Mouse (Mus musculus): ENCODE results near the gene Zswim4. TPM values are rescaled to one million over a fixed set of nuclear protein-coding genes. Genes with fewer than 3 reads are reported as not detected.
A peak's percentile ranks its signal among the peaks of the same experiment; 100 is the strongest.

Gene Zswim4
- polyA plus RNA-seq, 1 experiment from 2014 or later = 39.1 TPM

DNA sequence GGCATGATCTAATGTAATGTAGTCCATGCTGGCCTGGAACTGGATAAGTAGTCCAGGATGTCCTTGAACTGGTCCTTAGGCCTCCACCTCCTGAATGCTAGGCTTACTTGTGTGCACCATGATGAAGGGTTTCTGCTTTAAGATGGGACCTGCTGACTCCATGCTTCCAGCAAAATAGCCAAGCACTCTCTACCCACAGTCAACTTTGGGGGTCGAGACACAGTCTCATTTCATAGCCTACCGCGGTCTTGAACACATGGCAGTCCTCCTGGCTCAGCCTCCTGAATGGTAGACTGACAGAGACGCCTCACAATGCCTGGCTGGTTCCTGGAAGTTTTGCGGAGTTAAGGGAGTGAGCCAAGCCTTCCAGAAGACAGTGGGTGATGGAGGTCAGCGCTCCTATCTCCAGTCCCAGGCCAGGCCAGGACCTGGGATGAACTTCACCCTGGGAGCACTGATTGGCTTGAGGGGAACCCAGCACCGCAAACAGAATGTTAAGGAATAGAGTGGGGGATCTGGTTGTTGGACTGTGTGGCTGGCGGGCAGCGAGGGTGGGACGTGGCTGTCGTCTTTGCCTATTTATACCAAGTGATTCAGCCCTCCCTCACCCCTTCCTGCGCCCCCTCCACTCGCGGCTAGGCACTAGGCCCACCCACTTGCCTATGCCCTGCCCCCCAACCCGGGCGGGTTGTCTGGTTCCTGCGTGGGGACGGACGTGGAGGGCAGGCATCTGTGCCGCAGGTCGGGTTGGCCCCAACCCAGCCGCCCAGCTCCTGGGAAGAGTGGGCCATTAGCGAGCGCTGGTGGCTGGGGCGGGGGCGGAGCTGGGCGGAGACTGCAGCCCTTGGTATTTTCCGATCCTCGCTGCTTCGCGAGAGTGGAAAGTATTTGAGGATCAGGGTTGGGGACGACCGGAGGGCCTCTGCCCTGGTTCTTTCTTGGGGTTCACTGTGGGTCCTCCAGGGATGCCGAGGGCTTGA is 33.6 kb downstream of the Zswim4 start:
- H3K4me1 ChIP-seq (replicated peaks) = peaks cover 62% of the 10 kb centered on the region
- H3K27ac ChIP-seq = peak overlapping the region; percentile 81
- peak overlapping the region; percentile 37 for H3K4me3 ChIP-seq
- ATAC-seq (ENCODE audit: low FRiP score) = peak; percentile 37
- H3K9me3 ChIP-seq = no peaks in the 10 kb centered on the region
- peaks cover 44% of the 10 kb centered on the region for H3K27me3 ChIP-seq
- peak overlapping the region; percentile 67 for H3K4me2 ChIP-seq
- 11% methylated on average over 34 of the region's 34 CpGs for WGBS
- peak overlapping the region; percentile 68 for H3K9ac ChIP-seq
- no peaks in the 10 kb centered on the region for H3K36me3 ChIP-seq

DNA sequence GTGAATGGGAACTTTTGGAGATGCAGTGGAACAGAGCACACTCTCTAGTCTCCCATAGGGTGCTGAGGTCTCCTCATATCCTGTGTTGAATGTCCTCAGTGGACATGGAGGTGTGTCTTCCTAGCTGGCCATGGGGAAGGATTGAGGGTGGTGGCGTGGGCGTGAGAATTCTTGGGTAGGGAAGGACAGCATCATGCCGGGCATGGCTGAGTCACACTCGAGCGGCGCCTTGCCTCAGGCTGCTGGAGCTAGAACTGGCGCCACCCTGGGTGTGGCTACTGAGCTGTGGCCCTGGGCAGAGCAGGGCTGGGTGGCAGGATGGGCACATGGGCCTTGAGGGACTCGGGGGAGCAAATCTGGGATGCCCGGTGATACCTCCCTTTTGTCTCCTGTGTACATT is 34.4 kb downstream of the Zswim4 start:
- 0 out of 2 replicates have a peak overlapping the region, but pooled peaks have one; percentile 44 for H3K4me3 ChIP-seq
- H3K9me3 ChIP-seq = no peaks in the 10 kb centered on the region
- H3K36me3 ChIP-seq = no peaks in the 10 kb centered on the region
- peak overlapping the region; percentile 43; the same call in 1 of the 2 replicates for H3K9ac ChIP-seq
- peak overlapping the region; percentile 81; the same call in 1 of the 2 replicates for H3K27ac ChIP-seq
- peak overlapping the region; percentile 67 for H3K4me2 ChIP-seq
- 90% methylated on average over 9 of the region's 9 CpGs for WGBS
- peaks cover 44% of the 10 kb centered on the region for H3K27me3 ChIP-seq
- H3K4me1 ChIP-seq (replicated peaks) = peaks cover 62% of the 10 kb centered on the region
- ATAC-seq (ENCODE audit: low FRiP score) = no peak

DNA sequence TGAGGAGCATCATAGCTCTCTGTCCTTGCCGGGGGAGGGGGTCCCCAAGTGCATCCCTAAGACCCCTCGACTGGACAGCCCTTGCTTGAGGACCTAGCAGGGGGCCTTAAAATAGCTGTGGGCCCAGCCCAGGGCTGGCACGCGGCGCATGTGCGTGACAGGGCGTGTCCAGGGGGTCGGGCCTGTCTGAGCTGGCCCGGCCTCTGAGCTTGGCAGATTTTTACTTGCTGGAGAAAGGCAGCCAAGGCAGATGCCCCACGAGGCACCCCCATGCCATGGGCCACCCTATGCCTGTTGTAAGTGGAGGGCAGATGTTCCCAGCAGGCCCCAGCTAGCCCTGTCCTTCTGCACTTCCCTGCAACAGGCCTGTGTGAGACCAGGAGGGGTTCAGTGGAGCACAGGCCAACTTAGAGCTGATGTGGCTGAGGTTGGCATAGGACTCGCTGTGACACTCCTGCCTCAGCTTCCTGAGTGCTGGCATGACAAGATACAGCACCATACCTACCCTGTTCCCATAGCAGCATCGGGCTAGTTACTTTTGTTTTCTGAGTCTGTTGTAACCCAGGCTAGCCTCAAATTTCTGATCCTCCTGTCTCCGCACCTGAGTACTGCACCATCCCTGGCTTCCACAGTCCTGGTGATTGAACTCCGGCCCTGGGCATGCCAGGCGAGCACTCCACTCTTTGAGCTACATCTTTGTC is 35.2 kb downstream of the Zswim4 start:
- Histone ChIP-seq H3K4me3 (peak overlapping the region; percentile 44), H3K27me3 (peaks cover 44% of the 10 kb centered on the region), H3K4me2 (peak overlapping the region; percentile 67), H3K9ac (peak overlapping the region; percentile 71), H3K9me3 (no peaks in the 10 kb centered on the region), H3K27ac (peak overlapping the region; percentile 72), H3K4me1 (replicated peaks) (peaks cover 66% of the 10 kb centered on the region), H3K36me3 (no peaks in the 10 kb centered on the region)
- no peak for ATAC-seq (ENCODE audit: low FRiP score)
- WGBS = 69% methylated on average over 15 of the region's 15 CpGs

DNA sequence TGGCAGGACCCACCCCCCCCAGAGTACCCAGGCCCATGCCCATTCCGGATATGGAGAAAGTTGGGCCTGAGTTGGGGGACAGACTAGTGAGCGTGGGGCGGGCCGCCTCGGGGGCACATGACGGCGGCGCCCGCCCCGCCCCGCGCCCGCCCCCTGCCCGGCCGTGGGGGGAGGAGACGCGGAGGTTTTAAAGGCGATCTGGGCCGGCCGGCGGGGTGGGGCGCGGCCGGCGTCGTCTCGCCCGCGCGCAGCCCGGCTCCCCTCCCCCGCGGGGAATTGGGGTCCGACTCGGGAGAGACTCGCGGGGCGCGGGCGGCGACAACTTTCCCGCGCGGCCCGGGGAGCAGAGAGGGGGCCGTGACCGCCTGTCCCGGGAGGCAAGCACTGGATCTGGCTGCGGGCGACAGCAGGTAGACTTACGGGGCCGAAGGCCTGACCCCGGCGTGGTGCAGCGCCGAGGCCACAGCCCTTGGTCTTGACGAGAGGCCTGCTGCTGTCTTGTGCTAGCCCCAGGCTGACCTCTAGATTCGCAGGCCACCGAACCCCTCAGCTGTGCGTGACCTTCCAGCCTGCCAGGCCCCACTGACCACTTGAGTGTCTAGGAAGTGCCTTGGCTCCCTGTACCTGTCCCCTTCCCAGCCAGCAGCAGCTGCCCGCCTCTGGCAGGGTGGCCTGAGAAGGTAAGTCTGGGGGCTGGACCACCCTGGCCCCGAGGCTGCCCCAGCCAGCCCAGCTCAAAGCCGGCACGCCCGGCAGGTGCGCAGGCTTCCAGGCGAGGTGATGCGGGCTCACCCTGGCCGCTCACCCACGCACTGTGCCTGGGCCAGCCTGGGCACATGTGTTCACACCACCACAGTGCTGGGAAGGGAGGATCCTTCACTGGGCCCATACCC is 36.0 kb downstream of the Zswim4 start:
- Histone ChIP-seq H3K4me1 (replicated peaks) (peaks cover 66% of the 10 kb centered on the region), H3K4me2 (peak overlapping the region; percentile 67), H3K27me3 (peaks cover 44% of the 10 kb centered on the region), H3K4me3 (peak overlapping the region; percentile 44), H3K9me3 (no peaks in the 10 kb centered on the region), H3K36me3 (no peaks in the 10 kb centered on the region), H3K9ac (peak overlapping the region; percentile 71), H3K27ac (peak overlapping the region; percentile 72)
- 0 out of 2 replicates have a peak, but pooled peaks have one; percentile 4 for ATAC-seq (ENCODE audit: low FRiP score)
- WGBS = 9% methylated on average over 48 of the region's 70 CpGs

DNA sequence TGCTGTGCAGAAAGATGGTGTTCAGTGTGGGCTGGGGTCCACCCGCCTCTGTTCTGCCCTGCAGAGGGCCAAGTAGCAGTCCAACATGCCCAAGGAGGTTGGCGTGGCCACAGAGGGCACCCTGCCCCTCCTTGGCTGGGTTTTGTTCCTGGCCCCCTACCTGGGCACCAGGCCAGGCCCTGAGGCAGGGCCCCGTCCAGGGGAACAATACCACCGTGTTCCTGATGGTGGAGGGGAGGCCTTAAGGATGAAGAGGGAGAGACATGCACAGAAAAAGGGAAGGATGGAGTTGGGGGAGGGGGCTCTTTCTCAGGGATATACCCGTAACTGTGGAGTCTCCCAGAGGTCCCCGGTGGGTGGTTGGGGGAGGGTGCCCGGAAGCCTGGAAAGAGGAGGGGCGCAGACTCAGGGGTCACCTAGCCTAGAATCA is 36.7 kb downstream of the Zswim4 start:
- no peak for ATAC-seq (ENCODE audit: low FRiP score)
- Histone ChIP-seq H3K4me3 (peak overlapping the region; percentile 44; the same call in 1 of the 2 replicates), H3K36me3 (no peaks in the 10 kb centered on the region), H3K4me2 (peak overlapping the region; percentile 67), H3K4me1 (replicated peaks) (peaks cover 66% of the 10 kb centered on the region), H3K27me3 (peaks cover 44% of the 10 kb centered on the region), H3K9me3 (no peaks in the 10 kb centered on the region), H3K9ac (peak overlapping the region; percentile 71; the same call in 1 of the 2 replicates), H3K27ac (peak overlapping the region; percentile 72)
- WGBS = 29% methylated on average over 8 of the region's 8 CpGs

DNA sequence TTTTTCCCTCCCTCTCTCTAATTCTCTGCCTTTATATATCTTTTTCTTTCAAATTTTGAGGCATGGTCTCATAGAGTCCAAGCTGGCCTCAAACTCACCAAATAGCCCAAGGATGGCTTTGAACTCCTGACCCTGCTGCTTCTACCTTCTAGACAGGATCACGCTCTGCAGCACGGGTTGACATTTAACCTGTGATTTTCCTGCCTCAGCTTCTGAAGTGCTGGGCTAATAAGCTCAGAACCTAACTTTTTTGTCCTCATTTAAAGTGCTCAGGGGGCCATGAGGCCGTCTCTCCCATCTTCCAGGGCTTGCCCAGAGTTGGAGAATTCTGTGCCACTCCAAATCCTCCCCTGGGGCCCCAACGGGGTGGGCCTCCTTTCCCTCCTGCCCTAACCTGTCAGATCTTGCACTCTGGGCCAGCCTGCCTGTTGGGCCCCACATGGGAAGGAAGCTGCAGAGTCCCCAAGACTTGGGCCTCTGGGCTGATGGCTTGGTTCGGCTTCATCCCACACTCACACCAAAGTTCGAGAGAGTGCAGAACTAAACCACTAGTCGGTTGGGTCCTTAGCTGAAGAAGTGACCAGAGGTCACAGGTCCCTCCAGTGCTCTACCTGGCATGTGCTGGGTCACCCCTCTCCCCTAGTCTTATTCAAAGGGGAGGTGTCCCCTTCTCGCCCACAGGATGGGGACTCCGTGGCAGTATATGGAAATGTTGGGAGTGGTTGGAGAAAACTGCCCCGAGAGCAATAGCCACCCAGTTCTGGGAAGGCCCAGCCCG is 37.3 kb downstream of the Zswim4 start:
- H3K9me3 ChIP-seq = no peaks in the 10 kb centered on the region
- H3K27ac ChIP-seq = peak overlapping the region; percentile 89
- H3K9ac ChIP-seq = no peak overlapping the region; the same call in 1 of the 2 replicates
- no peak for ATAC-seq (ENCODE audit: low FRiP score)
- H3K36me3 ChIP-seq = no peaks in the 10 kb centered on the region
- H3K4me2 ChIP-seq = peak overlapping the region; percentile 67; the same call in 1 of the 2 replicates
- H3K27me3 ChIP-seq = peaks cover 44% of the 10 kb centered on the region
- peaks cover 66% of the 10 kb centered on the region for H3K4me1 ChIP-seq (replicated peaks)
- H3K4me3 ChIP-seq = no peak overlapping the region
- 64% methylated on average over 11 of the region's 11 CpGs for WGBS

DNA sequence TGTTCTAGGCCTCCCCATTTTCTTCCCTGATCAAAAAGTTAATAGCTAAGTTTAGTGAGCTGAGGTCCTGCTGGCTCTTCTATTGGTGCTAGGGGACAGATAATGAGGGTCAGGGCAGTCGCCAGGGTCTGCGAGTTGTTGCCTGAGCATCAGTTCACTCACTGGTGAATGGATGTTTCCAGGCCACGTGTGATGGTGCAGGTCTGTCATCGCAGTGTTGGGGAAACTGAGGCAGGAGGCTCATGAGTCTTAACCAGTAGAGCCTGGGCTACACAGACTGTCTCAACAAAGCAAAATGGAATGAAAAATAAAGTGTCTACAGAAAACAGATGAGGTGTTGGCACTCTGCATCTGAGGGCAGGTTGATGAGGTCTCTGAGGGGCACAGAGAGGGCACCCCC is 38.0 kb downstream of the Zswim4 start:
- no peak for ATAC-seq (ENCODE audit: low FRiP score)
- H3K27ac ChIP-seq = peak overlapping the region; percentile 89
- H3K4me3 ChIP-seq = no peak overlapping the region
- H3K27me3 ChIP-seq = peaks cover 42% of the 10 kb centered on the region
- no peaks in the 10 kb centered on the region for H3K36me3 ChIP-seq
- H3K9ac ChIP-seq = no peak overlapping the region
- H3K4me1 ChIP-seq (replicated peaks) = peaks cover 62% of the 10 kb centered on the region
- H3K9me3 ChIP-seq = no peaks in the 10 kb centered on the region
- H3K4me2 ChIP-seq = peak overlapping the region; percentile 68; the same call in 1 of the 2 replicates
- WGBS = 22% methylated on average over 4 of the region's 4 CpGs

DNA sequence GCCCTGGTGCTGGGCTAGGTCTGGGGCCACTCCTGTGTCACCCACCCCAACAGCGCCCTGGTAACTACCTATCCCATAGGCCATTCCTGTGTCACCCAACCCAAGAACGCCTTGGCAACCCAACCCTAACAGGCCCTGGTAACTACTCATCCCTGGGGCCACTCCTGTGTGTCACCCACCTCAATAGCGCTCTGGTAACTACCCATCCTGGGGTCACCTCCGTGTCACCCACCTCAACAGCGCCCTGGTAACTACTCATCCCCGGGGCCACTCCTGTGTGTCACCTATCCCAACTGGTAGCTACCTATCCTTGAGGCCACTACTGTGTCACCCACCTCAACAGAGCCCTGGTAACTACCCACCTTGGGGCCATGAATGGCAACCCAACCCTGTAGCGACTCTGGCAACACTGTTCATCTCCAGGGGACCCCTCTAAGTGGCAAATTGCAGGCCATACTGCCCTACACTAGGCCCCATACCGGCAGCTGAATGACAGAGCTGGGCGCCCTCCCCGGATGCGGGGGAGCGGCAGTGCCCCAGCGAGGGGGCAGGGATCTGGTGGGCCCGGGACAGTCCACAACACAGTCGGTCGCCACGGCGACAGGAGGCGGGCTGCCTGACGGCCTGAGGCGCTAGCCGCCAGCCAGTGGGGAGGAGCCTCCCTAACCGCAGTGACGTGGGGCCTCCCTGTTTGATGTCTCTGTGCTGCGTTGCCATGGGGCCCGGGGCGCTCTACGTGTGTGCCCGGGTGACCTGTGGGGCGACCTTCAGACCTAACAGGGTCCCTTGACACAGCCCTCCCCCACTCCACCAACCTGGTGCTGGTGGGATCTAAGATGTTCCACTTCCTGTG is 38.7 kb downstream of the Zswim4 start:
- Histone ChIP-seq H3K4me3 (peak overlapping the region; percentile 46), H3K27ac (peak overlapping the region; percentile 89), H3K9me3 (no peaks in the 10 kb centered on the region), H3K4me2 (peak overlapping the region; percentile 68), H3K4me1 (replicated peaks) (peaks cover 55% of the 10 kb centered on the region), H3K27me3 (peaks cover 45% of the 10 kb centered on the region), H3K36me3 (no peaks in the 10 kb centered on the region), H3K9ac (peak overlapping the region; percentile 65)
- ATAC-seq (ENCODE audit: low FRiP score) = peak; percentile 75
- WGBS = 3% methylated on average over 30 of the region's 30 CpGs

DNA sequence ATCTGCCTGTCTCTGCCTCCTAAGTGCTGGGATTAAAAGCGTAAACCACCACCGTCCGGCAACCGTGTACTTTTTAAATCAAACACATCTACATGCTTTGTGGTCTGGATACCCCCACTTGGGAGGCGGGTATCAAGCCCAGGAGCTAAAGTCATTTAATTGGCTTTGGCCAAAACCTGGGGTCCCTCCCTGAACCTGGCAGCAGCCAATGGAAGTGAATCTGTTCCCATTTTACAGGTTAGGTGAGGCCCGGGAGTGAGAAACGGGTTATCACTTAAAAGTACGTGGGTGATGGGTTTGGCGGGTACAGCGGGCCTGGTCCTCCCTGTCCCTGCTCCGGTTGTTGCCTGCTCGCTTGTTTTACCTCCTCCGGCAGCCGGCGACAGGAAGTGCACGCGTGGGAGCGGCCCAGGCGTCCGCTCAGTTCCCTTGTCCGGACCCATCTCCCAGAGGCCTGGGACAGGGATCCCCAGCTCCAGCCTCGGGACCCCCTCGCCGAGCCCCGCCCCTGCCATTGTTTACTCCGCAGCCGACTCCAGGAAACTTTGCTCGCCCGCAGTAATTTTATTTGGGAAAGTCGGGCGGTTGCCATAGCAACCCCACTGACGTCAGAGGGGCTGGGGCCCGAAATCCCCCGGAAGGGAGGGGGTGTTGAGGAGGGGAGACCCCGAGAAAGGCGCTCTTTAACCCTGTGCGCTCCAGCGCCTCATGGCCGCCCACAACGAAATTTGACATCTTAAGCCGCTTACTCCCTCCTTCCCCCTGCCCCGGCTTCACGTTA is 39.5 kb downstream of the Zswim4 start:
- H3K9ac ChIP-seq = peak overlapping the region; percentile 65
- no peaks in the 10 kb centered on the region for H3K9me3 ChIP-seq
- H3K4me3 ChIP-seq = peak overlapping the region; percentile 46
- no peaks in the 10 kb centered on the region for H3K36me3 ChIP-seq
- H3K27ac ChIP-seq = peak overlapping the region; percentile 89
- H3K4me2 ChIP-seq = peak overlapping the region; percentile 68
- no peak for ATAC-seq (ENCODE audit: low FRiP score)
- H3K27me3 ChIP-seq = peaks cover 38% of the 10 kb centered on the region
- peaks cover 57% of the 10 kb centered on the region for H3K4me1 ChIP-seq (replicated peaks)
- WGBS = 3% methylated on average over 43 of the region's 43 CpGs

Measured in hindbrain, embryonic 13.5 days (tissue).